Mouse (Mus musculus) stomach, embryonic 14.5 days (tissue): ENCODE data around the gene Lama5. TPM values are rescaled to one million over a fixed set of nuclear protein-coding genes. Genes with fewer than 3 reads are reported as not detected.
"Not testable (repeated sequence)": the region's sequence is repeated elsewhere in the genome, so short reads cannot be mapped to it uniquely, and the experiment has no call there.

ENCODE experiments used
- ATAC-seq: fragments of 200-750 bp; cut with Nextera tagmentation; 2 replicates; pipeline ENCODE4 v1.8.0; 2017; ENCODE audit warnings: low read depth, moderate TSS enrichment; ENCODE audit not compliant: insufficient number of reproducible peaks, insufficient read depth, low FRiP score
- H3K27ac ChIP-seq: fragments of 300-500 bp; sonication (generic); 2 replicates; pipeline ENCODE4 v1.5.1; 2014; ENCODE audit warnings: mild to moderate bottlenecking, low read length, moderate library complexity, mixed read lengths
- H3K27me3 ChIP-seq: fragments of 300-500 bp; sonication (generic); 2 replicates; pipeline ENCODE4 v1.6.1; 2014; ENCODE audit warnings: low read length, control low read depth, mixed read lengths; ENCODE audit not compliant: control insufficient read depth, insufficient read depth
- H3K36me3 ChIP-seq: fragments of 300-500 bp; sonication (generic); 2 replicates; pipeline ENCODE4 v1.6.1; 2014; ENCODE audit warnings: mild to moderate bottlenecking, control low read depth, low read length, moderate library complexity, mixed read lengths; ENCODE audit not compliant: control insufficient read depth, insufficient read depth
- H3K4me1 ChIP-seq: fragments of 300-500 bp; sonication (generic); 2 replicates; pipeline ENCODE4 v1.6.1; 2014; ENCODE audit warnings: low read length, control low read depth, mixed read lengths; ENCODE audit not compliant: control insufficient read depth, insufficient read depth
- H3K4me2 ChIP-seq: fragments of 300-500 bp; sonication (generic); replicated peaks from 2 replicates; pipeline ENCODE4 v1.6.1; 2014; ENCODE audit warnings: low read depth, low read length, control low read depth
- H3K4me3 ChIP-seq: fragments of 300-500 bp; sonication (generic); 2 replicates; pipeline ENCODE4 v1.5.1; 2014; ENCODE audit warnings: low read depth, low read length, control low read depth
- H3K9ac ChIP-seq: fragments of 300-500 bp; sonication (generic); replicated peaks from 2 replicates; pipeline ENCODE4 v1.6.1; 2014; ENCODE audit warnings: low read depth, mild to moderate bottlenecking, control low read depth, low read length, moderate library complexity, mixed read lengths
- H3K9me3 ChIP-seq: fragments of 300-500 bp; sonication (generic); 2 replicates; pipeline ENCODE4 v1.6.1; 2016; ENCODE audit warnings: low read depth, low read length, control low read depth; ENCODE audit not compliant: control insufficient read depth
- WGBS: fragments of 180-500 bp; shearing (Covaris S2); extraction: QIAGEN DNeasy Blood & Tissue Kit; methylation state at CpG from one replicate; pipeline ENCODE4 v1.1.7; 2014; 5-methylcytosine and 5-hydroxymethylcytosine counted together
- polyA plus RNA-seq: library from polyadenylated mRNA; unstranded; fragments of >200 nt; fragmentation: Nextera tagmentation; extraction: Ambion mirVana; gene quantifications from 2 replicates; pipeline ENCODE4 v1.2.1, GENCODE M21; 2014

The Lama5 gene
- polyA plus RNA-seq, 1 experiment from 2014 or later: 70.9 TPM

DNA sequence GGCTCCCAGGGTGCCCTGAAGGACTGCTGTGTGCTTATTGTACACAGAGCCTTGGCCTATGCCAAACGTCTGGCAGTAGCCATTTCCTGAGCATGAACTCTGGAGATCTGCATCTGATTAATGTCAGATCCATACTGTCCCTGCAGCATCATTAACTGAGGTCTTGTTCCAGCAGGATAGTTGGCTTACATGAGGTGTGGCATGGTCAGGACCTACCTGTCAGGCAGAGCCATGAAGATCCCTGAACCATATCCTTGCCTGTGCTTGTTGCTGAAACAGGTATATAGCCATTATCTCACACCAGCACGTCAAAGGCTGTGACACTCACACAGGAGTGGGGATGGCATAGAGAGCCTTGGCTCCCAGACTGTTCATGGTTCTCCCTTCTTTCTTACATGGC is 42.3 kb upstream of the Lama5 start:
- 69% methylated on average over 2 of the region's 2 CpGs for WGBS
- Histone ChIP-seq H3K27me3 (no peaks in the 10 kb centered on the region), H3K9me3 (no peaks in the 10 kb centered on the region), H3K27ac (no peak overlapping the region), H3K4me1 (peaks cover 9% of the 10 kb centered on the region; the same call in 1 of the 2 replicates), H3K9ac (no peak overlapping the region), H3K4me2 (no peak overlapping the region), H3K36me3 (peaks cover 14% of the 10 kb centered on the region), H3K4me3 (no peak overlapping the region)
- ATAC-seq: no peak

DNA sequence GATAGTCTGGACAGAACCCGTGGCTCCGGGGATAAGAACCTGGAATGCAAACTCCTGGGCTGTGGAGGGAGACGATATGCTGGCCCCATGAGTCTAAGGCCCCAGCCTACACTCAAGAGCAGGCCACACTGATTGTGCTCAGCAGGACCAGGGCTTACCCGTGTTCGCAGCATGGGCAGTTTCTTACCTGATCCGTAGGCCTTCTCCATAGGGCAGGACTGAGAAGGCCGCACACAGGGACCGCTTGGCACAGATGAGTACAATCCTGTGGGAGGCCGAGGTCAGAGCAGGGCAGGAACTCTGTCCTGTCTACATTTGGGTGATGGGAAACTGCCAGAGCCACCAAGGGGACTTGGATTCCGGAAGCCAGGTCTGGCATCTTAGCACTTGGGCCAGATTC is 37.2 kb upstream of the Lama5 start:
- no peaks in the 10 kb centered on the region for H3K27me3 ChIP-seq
- H3K9me3 ChIP-seq: no peaks in the 10 kb centered on the region
- no peak overlapping the region for H3K9ac ChIP-seq
- H3K4me3 ChIP-seq: no peak overlapping the region
- WGBS: 84% methylated on average over 10 of the region's 10 CpGs
- no peak overlapping the region for H3K27ac ChIP-seq
- H3K4me2 ChIP-seq: no peak overlapping the region
- peaks cover 41% of the 10 kb centered on the region for H3K36me3 ChIP-seq
- H3K4me1 ChIP-seq: 0 out of 2 replicates have a peak, but pooled peaks cover 7% of the 10 kb centered on the region
- ATAC-seq: no peak

DNA sequence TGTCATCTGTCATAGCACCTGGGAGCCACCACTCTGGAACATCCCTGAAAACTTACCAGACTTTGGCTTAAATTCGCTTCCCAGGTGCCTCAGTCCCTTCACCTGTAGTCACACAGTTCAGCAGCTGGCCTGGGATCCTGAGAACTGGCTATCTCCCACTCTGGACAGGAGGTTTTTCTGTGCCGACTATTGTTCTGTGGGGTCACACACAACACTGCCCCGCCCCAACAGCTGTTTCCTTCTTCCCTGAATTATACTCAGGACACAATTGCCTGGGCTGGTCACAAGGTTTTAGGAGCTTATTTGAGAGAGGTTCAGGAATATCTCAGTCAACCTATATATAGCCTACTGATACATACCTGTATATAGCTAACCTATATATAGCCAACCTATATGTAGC is 36.8 kb upstream of the Lama5 start:
- WGBS: 67% methylated on average over 3 of the region's 3 CpGs
- ATAC-seq: no peak
- Histone ChIP-seq H3K36me3 (peaks cover 41% of the 10 kb centered on the region), H3K4me1 (0 out of 2 replicates have a peak, but pooled peaks cover 7% of the 10 kb centered on the region), H3K27ac (no peak overlapping the region), H3K4me2 (no peak overlapping the region), H3K9me3 (no peaks in the 10 kb centered on the region), H3K27me3 (no peaks in the 10 kb centered on the region), H3K9ac (no peak overlapping the region), H3K4me3 (no peak overlapping the region)

DNA sequence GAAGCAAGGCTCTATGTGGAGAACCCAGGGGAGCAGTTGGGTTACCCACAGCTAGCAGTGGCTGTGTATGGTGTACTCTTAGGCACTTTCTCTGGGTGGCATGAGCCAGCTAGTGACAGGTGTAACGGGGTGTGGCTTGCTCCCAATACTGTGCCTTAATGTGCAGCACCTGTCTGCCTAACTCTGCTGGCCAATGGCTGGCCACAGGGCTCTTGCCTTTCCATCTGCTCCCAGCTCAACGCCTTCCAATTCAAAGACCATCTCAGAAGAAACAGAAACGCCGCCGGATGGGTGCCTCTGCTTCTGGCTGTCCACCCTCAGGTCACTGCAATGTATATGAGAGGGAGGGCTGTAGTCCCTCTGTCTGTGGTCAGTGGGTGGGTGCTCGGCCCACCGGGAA is 36.2 kb upstream of the Lama5 start:
- no peak for ATAC-seq

DNA sequence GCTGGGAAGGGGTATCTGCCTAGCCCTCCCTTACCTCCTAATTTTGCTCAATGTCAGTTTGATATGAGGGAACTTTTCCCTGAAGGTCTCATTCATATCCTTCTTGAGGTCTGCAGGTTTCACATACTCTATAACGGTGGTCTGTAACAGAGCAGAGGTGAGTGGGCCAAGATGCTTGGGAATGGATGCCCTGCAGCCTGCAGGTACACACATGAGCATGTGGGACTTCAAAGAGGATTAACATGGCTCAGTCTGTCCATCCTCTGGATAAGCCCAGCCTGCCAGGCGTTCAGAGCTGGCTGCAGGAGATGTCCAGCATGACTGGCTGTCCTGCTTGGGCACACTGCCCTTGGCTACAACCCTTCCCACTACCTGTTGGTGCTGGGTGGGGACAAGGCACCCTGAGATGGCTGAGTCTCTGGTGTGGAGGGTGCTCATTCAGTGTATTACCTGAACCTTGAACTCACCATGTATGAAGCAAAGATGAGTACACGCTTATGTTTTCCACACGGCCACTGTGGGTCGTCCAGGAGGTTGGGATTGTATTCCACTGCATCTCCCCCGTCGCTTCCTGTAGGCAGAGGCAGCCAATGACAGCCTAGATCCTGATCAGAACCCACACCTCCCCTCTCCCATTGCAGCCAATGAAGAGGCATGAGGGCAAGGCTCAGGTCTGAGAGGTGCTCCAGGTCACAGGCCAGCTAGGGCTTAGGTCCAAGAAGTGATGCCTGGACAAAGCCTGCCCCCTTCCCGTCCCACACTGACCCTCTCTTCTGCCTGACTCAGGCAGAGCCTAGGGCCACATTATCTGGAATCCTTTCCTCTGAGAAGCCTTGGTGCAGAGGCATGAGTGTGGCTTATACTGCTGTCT is 35.2 kb upstream of the Lama5 start:
- no peak overlapping the region for H3K4me2 ChIP-seq
- H3K36me3 ChIP-seq: peaks cover 38% of the 10 kb centered on the region
- ATAC-seq: no peak
- no peak overlapping the region for H3K9ac ChIP-seq
- no peaks in the 10 kb centered on the region for H3K27me3 ChIP-seq
- 50% methylated on average over 8 of the region's 8 CpGs for WGBS
- H3K9me3 ChIP-seq: no peaks in the 10 kb centered on the region
- H3K27ac ChIP-seq: no peak overlapping the region
- H3K4me3 ChIP-seq: no peak overlapping the region
- 0 out of 2 replicates have a peak, but pooled peaks cover 7% of the 10 kb centered on the region for H3K4me1 ChIP-seq

More for the DNA sequence above, 36.2 kb upstream of the Lama5 start:
- Histone ChIP-seq H3K4me1 (0 out of 2 replicates have a peak, but pooled peaks cover 7% of the 10 kb centered on the region), H3K27me3 (no peaks in the 10 kb centered on the region), H3K27ac (no peak overlapping the region), H3K9ac (no peak overlapping the region), H3K36me3 (peaks cover 41% of the 10 kb centered on the region), H3K9me3 (no peaks in the 10 kb centered on the region), H3K4me2 (no peak overlapping the region), H3K4me3 (no peak overlapping the region)
- 85% methylated on average over 7 of the region's 7 CpGs for WGBS

DNA sequence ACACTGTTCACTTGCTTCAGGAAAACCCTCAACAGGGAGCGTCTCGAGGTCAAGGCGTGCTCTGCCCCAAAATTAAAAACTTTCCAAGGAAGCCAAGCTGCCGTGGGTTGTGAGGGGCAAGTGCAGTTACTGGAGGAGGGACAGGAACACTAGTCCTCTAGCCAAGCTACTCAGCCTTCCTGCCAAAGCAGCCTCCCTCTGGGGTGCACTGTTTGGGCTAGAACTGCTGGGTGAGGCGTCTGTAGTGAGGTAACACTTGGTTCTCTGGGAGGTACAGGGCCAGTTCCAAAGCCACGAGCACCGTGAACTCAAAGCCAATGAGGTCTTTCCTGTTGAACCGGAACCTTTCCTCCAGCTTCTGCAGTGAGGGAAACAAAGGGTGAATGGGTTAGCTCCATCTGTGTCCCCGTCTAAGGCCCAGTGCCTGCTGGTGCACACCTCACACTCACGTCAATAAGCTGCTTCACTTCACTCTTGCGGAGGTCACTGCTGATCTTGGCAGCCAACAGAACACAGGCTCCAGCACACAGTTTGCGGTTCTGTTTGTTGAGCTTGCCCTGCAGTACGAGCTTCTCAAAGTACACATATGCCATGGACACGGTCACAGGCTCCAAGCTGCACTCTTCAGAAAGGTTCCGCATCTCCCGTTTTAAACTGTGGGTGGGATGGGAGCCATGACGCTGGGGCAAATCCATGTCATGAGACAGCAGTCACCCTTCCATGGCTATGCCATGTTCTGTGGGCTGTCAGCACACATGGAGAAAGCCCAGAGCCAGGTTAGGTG is 34.4 kb upstream of the Lama5 start:
- not testable (repeated sequence) for H3K9me3 ChIP-seq, H3K27me3 ChIP-seq, H3K4me3 ChIP-seq, H3K27ac ChIP-seq, H3K9ac ChIP-seq, H3K4me2 ChIP-seq, H3K4me1 ChIP-seq, ATAC-seq
- WGBS: 69% methylated on average over 17 of the region's 17 CpGs
- peaks cover 38% of the 10 kb centered on the region for H3K36me3 ChIP-seq

DNA sequence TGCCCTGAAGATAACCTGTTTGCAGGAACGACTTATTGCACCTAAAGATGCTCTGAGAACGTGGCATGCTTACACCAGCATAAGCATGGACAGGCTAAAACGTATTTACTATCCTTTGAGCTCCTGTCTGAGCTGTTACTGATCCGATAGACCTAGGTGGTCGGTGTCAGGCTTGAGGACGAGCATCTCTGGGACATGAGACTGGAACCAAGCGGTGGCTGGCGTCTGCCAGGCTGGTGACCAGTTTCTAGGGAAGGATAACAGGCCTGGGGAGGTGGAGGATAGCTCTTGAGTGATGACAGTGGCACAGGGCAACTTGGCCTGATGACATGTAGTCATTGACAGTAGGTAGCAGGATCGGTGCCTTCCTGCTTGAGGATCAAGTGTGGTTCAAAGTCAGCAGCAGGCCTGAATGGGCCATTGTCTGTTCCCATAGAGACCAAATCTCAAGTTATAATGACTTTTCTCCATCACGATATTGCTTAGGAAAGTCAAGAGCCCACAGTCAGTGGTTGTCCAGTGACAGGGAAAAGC is 33.4 kb upstream of the Lama5 start:
- H3K36me3 ChIP-seq: peaks cover 32% of the 10 kb centered on the region
- not testable (repeated sequence) for H3K9me3 ChIP-seq, H3K4me2 ChIP-seq, ATAC-seq, H3K27ac ChIP-seq, H3K4me1 ChIP-seq, H3K9ac ChIP-seq, H3K4me3 ChIP-seq, H3K27me3 ChIP-seq
- 73% methylated on average over 10 of the region's 10 CpGs for WGBS
